Mouse (Mus musculus) MEL-GATA-1-ER (cell line): ENCODE data around the gene Plekha6.

Source experiments
- DNase-seq: peaks from one replicate; pipeline ENCODE4 v3.0.0-alpha.2; 2012; ENCODE audit warnings: low read depth; ENCODE audit errors: extremely low read depth

Gene Plekha6

DNA sequence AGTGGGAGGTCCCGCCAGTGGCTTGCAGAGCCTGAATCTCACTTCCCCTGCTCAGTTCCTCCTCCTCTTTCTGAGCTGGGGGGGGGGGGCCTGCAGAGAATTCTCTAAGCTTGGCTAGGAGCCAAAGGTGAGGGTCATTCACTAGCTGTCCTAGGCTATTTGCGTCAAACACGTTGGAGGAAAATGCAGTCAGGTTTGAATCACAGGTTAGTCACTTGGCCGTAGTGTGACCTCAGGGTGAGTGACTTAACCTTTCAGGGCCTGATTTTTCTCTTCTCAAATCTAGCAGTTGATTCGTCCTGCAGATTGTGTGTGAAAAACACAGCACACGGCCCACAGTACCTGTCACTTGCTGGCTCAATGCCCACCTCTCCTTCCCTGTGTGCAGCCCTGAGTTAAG lies 106.3 kb downstream of the Plekha6 start:
- no peak for DNase-seq

- DNase-seq, result no peak
These were observed 110.2 kb downstream of the Plekha6 start for GRCm38 (mm10) chr1:133274163-133274562.

DNA sequence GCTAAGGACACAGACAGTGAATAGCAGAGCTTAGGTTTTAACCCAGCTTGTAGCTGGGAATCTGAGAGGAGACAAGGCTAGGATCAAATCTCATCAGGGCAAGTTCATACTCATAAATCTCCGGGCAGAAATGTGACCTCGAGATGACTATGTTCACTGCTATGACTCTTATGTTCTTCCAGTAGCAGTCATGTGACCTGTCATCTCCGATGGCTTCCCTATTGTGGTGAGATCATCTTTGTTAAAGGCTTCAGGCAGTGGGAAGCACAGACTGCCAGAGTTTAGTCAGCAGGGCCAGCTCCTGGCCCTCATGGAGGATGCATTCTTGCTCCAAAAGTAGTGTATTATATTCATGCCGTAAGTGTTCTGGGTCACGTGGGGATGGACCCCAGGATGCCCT lies 113.0 kb downstream of the Plekha6 start:
- no peak for DNase-seq

GRCm38 (mm10) chr1:133278539-133278938 lies 114.5 kb downstream of the Plekha6 start:
- no peak for DNase-seq

DNA sequence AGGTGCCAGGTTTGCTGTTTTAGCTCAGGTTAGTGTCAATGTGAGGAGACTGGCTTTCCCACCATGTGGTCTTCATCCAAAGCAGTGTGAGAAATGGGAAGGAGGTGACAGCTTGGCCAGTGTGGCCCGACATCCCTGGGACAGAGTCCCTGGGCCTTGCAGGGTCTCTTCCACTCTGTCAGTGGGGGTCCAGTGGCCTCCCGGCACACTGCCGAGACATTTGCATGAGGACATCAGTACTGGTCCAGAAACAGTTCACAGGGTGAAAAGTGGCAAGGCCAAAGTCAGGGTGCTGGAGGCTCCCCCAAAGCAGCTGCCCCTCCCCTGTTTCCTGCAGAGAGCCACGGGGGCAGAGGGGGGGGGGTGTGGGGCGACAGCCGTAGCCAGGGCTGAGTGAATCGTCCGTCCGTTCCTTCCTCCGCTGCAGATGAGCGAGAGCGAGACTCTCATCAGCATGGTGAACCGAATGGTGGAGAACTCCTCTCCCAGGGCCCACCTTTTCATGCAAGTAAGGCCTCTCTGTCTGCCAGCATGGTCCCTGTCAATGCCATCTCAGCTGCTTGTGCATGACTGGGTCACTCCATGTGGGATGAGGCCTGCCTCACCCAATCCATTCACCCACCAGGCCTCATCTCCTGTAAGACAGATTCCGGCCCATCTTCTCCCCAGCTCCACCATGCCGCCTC lies 115.1 kb downstream of the Plekha6 start:
- DNase-seq, result no peak

- no peak for DNase-seq
These were observed 115.7 kb downstream of the Plekha6 start for GRCm38 (mm10) chr1:133279632-133280093.

- DNase-seq, result no peak
These were observed 116.5 kb downstream of the Plekha6 start for GRCm38 (mm10) chr1:133280537-133280936.

- no peak for DNase-seq
These were observed 121.9 kb downstream of the Plekha6 start for GRCm38 (mm10) chr1:133285907-133286306.

- DNase-seq, result no peak
These were observed 123.0 kb downstream of the Plekha6 start for GRCm38 (mm10) chr1:133287051-133287450.

- DNase-seq, result no peak
These were observed 123.9 kb downstream of the Plekha6 start for GRCm38 (mm10) chr1:133287880-133288279.

DNA sequence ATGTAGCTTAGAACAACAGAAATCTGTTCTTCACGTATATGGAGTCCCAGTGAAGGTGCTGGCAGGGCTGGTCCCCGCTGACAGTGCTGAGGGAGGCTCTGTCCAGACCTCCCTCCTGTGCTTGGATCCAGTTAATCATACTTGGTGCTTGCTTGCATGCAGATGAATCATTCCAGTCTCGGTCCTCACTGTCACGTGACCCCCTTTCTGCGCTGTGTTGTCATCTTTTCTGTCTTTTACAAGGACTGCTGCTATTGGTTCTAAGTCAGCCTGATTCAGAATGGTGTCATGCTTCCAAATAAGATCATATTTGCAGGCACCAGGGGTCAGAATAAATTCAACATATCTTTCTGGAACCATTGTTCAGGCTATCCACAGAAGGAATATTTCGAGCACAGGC lies 127.9 kb downstream of the Plekha6 start:
- no peak for DNase-seq

DNA sequence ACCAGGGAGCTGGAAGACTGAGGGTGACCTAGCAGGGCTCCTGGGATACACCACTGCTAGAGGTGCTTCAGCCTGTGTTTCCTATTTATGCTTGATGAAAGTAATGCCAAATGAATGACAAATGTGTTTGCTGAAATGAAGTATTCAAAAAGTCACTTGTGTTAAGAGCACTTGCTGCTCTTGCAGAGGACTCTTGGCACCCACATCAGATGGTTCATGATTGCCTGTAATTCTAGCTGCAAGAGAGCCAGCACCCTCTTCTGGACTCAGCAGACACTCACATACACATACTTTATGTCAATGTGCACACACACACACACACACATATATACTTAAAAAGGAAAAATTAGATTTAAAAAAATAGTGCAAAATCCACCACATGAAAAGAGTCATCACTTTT lies 128.6 kb downstream of the Plekha6 start:
- DNase-seq, result no peak

GRCm38 (mm10) chr1:133296376-133296775 lies 132.4 kb downstream of the Plekha6 start:
- DNase-seq, result no peak

GRCm38 (mm10) chr1:133298816-133299215 lies 134.8 kb downstream of the Plekha6 start:
- no peak for DNase-seq

GRCm38 (mm10) chr1:133302540-133302939 lies 138.5 kb downstream of the Plekha6 start:
- DNase-seq, result no peak

DNA sequence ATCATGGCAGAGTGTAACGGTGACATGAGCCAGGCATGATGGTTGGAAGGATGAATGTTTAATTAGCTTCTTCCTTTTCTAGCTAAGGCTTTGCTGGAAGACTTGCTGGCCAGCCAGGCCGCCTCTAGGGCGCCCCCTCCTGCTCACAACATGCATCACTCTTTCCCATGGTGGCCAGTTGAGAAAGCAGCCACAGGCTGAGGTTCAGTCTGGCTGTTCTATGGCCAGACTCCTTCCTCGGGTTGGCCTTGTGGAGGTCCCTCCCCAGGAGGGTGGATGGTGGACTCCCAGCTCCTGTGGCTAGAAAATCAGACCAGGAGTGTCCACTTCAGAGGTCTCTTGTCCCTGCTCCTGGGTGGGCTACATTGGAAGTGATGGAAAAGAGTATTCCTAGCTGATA lies 142.8 kb downstream of the Plekha6 start:
- DNase-seq, result peak; percentile 54

- peak; percentile 56 for DNase-seq
These were observed 143.3 kb downstream of the Plekha6 start for GRCm38 (mm10) chr1:133307318-133307717.

- no peak for DNase-seq
These were observed 145.8 kb downstream of the Plekha6 start, which contains the start of gene Golt1a for GRCm38 (mm10) chr1:133309652-133310267. Gene Golt1a, plus strand, starts transcription at chr1:133309800.

DNA sequence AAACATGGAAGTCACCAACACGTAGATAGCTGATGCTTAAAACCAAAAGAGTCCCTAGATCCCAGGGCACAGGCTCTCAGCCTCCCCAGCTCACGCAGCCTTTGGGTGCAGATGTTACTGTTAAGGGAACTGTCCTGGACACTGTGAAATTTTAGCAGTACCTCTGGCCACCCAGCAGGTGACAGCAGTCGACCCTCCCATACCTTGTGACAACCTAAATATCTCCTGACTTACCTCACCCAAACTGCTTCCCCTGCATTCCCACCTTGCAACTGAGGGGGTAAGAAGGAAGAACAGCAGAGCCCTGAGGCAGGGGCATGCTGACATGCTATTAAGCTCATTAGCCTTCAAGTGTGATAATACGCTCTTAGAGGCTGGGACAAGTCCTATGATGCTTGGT lies 147.2 kb downstream of the Plekha6 start:
- DNase-seq, result peak; percentile 21

DNA sequence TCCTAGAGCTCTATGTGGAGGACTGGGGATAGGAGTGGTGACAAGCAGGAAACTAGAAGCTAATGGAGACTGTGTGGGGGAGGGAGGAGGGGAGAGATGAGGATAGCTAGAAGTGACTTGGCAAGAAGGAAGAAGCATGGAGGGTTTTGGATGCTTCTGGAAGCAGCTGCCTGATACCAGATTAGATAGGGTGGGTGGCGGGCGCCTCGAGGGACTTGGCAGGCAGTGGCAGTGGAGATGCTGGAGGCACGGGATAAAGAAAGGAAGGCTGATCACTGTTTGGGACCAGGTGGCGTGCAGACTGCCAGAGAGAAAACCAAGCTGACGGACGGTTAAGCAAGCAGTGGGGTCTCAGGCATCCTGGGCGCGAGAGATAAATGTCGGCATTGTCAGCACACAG lies 147.9 kb downstream of the Plekha6 start:
- DNase-seq, result peak; percentile 76

GRCm38 (mm10) chr1:133314364-133314763 lies 150.4 kb downstream of the Plekha6 start:
- DNase-seq, result peak; percentile 37

GRCm38 (mm10) chr1:133315775-133316174 lies 151.8 kb downstream of the Plekha6 start:
- no peak for DNase-seq

DNA sequence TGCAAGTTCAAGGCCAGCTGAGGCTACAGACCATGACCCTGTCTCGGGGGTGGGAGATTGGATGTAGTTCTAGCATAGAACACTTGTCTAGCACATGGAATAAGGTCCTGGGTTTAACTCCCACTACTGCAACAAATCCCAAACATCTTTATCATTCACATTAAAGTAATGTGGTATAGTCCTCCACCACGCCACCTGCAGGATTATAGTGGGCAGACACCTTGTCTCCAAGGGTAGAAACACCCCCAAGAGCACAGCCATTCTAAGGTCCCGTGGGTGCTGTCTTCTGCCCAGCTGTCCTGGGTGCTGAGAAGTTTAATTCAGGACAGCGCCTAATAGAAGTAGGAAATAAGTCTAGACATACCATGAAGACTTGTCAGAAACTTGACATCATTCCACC lies 152.6 kb downstream of the Plekha6 start:
- no peak for DNase-seq
